Mouse (Mus musculus) heart, adult 2 months (tissue): ENCODE data around the gene Fgfr2. TPM values are rescaled to one million over a fixed set of nuclear protein-coding genes. Genes with fewer than 3 reads are reported as not detected.

Source experiments
- DNase-seq, 2 experiments: peaks; one replicate each; pipeline ENCODE4 v3.0.0; 2021
- H3K27ac ChIP-seq: fragments of 200-600 bp; 2 replicates; pipeline ENCODE4 v1.8.1; 2022
- H3K27me3 ChIP-seq: fragments of 200-500 bp; 2 replicates; pipeline ENCODE4 v1.6.1; 2012; ENCODE audit warnings: mild to moderate bottlenecking, low read length, inconsistent platforms, mixed read lengths; ENCODE audit not compliant: control insufficient read depth, insufficient read depth
- H3K36me3 ChIP-seq: fragments of 200-500 bp; 2 replicates; pipeline ENCODE4 v1.6.1; 2012; ENCODE audit warnings: low read length, inconsistent platforms; ENCODE audit not compliant: control insufficient read depth, insufficient read depth
- H3K4me1 ChIP-seq: fragments of 200-500 bp; 2 replicates; pipeline ENCODE4 v1.6.1; 2011; ENCODE audit warnings: low read length; ENCODE audit not compliant: control insufficient read depth, insufficient read depth
- H3K4me3 ChIP-seq: fragments of 200-600 bp; 2 replicates; pipeline ENCODE4 v1.8.1; 2022
- H3K79me2 ChIP-seq: fragments of 200-500 bp; replicated peaks from 2 replicates; pipeline ENCODE4 v1.6.1; 2012; ENCODE audit warnings: mild to moderate bottlenecking, inconsistent platforms, low read length, moderate library complexity, mixed read lengths; ENCODE audit not compliant: control insufficient read depth, insufficient read depth
- H3K9ac ChIP-seq: fragments of 200-500 bp; 2 replicates; pipeline ENCODE4 v1.6.1; 2012; ENCODE audit warnings: low read depth, mild to moderate bottlenecking, control low read depth, inconsistent platforms, low read length, mixed read lengths
- CTCF ChIP-seq: fragments of 200-600 bp; IDR thresholded peaks from 2 replicates; pipeline ENCODE4 v1.8.1; 2022; ENCODE audit warnings: antibody characterized with exemption, mild to moderate bottlenecking, moderate library complexity
- EP300 ChIP-seq: fragments of 200-500 bp; IDR thresholded peaks from 2 replicates; pipeline ENCODE4 v1.6.1; 2011; ENCODE audit warnings: low read depth, low read length, control low read depth; ENCODE audit not compliant: insufficient read depth
- POLR2A ChIP-seq: fragments of 200-500 bp; IDR thresholded peaks from 2 replicates; pipeline ENCODE4 v1.6.1; 2011; ENCODE audit warnings: mild to moderate bottlenecking, low read depth, low read length, control low read depth; ENCODE audit not compliant: insufficient read depth
- WGBS: fragments of 180-500 bp; shearing (Covaris S2); methylation state at CpG from one replicate; pipeline ENCODE4 v1.1.7; 2018; 5-methylcytosine and 5-hydroxymethylcytosine counted together
- intact Hi-C: fragments of 180-260 bp; cut with DNase I; formaldehyde crosslinking; loops from one replicate; pipeline ENCODE4 v1.15.1; 2025
- polyA plus RNA-seq: library from polyadenylated mRNA; depleted of rRNA; stranded (reverse); fragments of >200 nt; gene quantifications from 2 replicates; pipeline ENCODE4 v1.2.3, GENCODE M21; 2012
- total RNA-seq, 2 experiments: library from RNA; stranded (reverse); gene quantifications; 2 replicates each; pipeline ENCODE4 v1.2.3; 2021

Fgfr2 gene
- total and polyA plus RNA-seq, 3 experiments: 1.1 to 2.0 (median 1.3) TPM

- peak; percentile 81 to 87 for DNase-seq
- WGBS: 15% methylated on average over 5 of the region's 5 CpGs
- Histone ChIP-seq H3K4me3 (no peak overlapping the region), H3K27me3 (no peaks in the 10 kb centered on the region), H3K79me2 (no peaks in the 10 kb centered on the region; the same call in 1 of the 2 replicates), H3K9ac (no peak overlapping the region), H3K36me3 (peaks cover 16% of the 10 kb centered on the region), H3K27ac (peak overlapping the region; percentile 80), H3K4me1 (peaks cover 52% of the 10 kb centered on the region)
- intact Hi-C loops: no loop called here
- no peak for TF ChIP-seq CTCF
- 0 out of 2 replicates have a peak, but pooled peaks have one; percentile 55 for TF ChIP-seq EP300
Observed at GRCm38 (mm10) chr7:132775333-132775732, 347.8 kb downstream of the Fgfr2 start.

DNA sequence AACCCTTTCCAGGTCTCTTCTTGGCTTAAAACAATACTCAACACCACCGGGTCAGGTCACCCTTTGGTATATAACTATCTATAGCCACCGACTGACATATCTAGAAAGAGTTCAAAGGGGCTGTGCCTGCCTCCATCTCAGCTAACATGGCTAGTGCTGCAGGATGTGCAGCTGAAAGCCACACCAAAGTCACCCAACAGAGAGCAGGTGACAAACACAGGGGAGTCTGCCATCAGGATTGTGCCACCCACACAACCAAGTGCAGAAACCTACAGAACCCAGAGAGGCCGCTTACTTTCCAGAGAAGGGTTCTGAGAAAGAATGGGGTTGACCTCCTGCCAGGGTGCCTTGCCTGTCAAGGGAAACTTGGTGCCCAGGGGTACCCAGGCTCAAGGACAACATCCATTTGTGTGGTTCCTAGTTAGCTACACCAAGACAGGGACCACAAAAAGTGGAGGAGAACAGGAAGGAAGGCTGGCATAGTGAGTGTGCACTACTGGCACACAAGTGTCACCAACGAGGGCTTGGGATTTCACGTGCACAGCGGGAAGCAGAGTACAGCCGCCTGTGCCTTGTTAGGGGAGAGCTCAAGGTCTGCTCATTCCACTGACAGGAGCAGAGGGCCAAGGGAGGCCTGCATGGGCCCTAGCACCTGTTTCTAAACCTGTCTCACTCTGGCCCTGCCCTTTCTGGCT is 350.0 kb downstream of the Fgfr2 start:
- intact Hi-C loops: loop anchor here (5.0 kb wide), 2 partner anchors 34 to 36 kb away; no protein-coding TSS in a partner anchor
- Histone ChIP-seq H3K4me1 (peaks cover 38% of the 10 kb centered on the region), H3K36me3 (peaks cover 10% of the 10 kb centered on the region), H3K4me3 (no peak overlapping the region), H3K27ac (peak overlapping the region; percentile 36), H3K79me2 (0 out of 2 replicates have a peak, but pooled peaks cover 3% of the 10 kb centered on the region), H3K27me3 (no peaks in the 10 kb centered on the region), H3K9ac (no peak overlapping the region)
- WGBS: 80% methylated on average over 7 of the region's 7 CpGs
- peak in 1 of 2 experiments; percentile 20 for DNase-seq
- TF ChIP-seq EP300: no peak
- TF ChIP-seq CTCF: no peak
- TF ChIP-seq POLR2A: no peak

DNA sequence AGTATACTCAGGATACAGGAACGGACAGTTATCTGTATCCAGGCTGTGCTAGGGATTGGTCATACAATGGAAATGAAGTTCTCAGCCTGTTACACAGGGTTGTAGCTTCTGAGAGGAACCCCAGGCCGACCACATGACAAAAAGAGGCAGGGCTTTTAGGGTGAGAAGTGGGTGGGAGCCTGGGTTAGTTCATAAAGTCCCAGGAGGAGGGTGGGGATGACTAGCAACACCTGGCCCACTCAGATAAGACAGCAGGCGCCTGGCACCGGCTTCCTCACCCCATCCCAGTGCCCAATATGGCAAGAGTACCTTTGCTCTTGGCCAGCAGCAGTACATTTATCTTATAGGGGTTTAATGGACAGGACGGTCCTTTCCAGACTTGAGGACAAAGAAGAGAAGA is 350.7 kb downstream of the Fgfr2 start:
- Histone ChIP-seq H3K4me1 (peaks cover 36% of the 10 kb centered on the region), H3K36me3 (peaks cover 10% of the 10 kb centered on the region), H3K9ac (no peak overlapping the region), H3K4me3 (no peak overlapping the region), H3K79me2 (0 out of 2 replicates have a peak, but pooled peaks cover 5% of the 10 kb centered on the region), H3K27me3 (no peaks in the 10 kb centered on the region), H3K27ac (no peak overlapping the region; the same call in 1 of the 2 replicates)
- DNase-seq: peak in 1 of 2 experiments; percentile 17
- intact Hi-C loops: loop anchor here (5.0 kb wide), 2 partner anchors 35 kb away; no protein-coding TSS in a partner anchor
- whole genome bisulfite sequencing: 67% methylated on average over 5 of the region's 5 CpGs
- TF ChIP-seq CTCF (no peak), POLR2A (no peak), EP300 (no peak)

- TF ChIP-seq CTCF (no peak), EP300 (no peak), POLR2A (no peak)
- Histone ChIP-seq H3K4me1 (peaks cover 18% of the 10 kb centered on the region), H3K27ac (peak overlapping the region; percentile 49), H3K36me3 (peaks cover 25% of the 10 kb centered on the region), H3K4me3 (no peak overlapping the region), H3K9ac (no peak overlapping the region), H3K27me3 (no peaks in the 10 kb centered on the region), H3K79me2 (peaks cover 6% of the 10 kb centered on the region; the same call in 1 of the 2 replicates)
- intact Hi-C loops: no loop called here
- WGBS: 73% methylated on average over 12 of the region's 12 CpGs
- no peak for DNase-seq
Observed at GRCm38 (mm10) chr7:132768498-132769344, 354.4 kb downstream of the Fgfr2 start.

DNA sequence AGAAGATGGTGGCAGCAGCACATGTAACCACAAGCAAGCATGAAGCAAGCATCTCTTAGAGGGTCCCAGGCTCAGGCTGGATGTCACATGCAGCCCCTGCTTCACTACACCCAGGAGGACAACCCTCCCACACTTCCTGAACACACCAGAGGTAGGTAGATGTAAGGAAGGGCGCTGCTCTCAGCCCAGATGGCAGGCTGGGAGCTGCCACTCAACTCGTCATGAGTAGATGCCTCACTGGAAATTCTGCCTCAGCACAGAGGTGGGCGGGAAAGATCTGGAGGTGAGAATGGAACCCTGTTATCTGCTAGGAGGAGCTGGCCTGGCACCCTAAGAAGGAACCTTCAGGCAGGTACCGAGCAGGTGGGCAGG is 355.2 kb downstream of the Fgfr2 start:
- H3K4me1 ChIP-seq: peaks cover 21% of the 10 kb centered on the region
- H3K79me2 ChIP-seq: peaks cover 6% of the 10 kb centered on the region; the same call in 1 of the 2 replicates
- no peak for DNase-seq
- no peak overlapping the region for H3K9ac ChIP-seq
- intact Hi-C loops: no loop called here
- TF ChIP-seq POLR2A (no peak), EP300 (no peak), CTCF (no peak)
- 84% methylated on average over 4 of the region's 4 CpGs for WGBS
- peaks cover 30% of the 10 kb centered on the region for H3K36me3 ChIP-seq
- no peak overlapping the region for H3K4me3 ChIP-seq
- no peaks in the 10 kb centered on the region for H3K27me3 ChIP-seq
- no peak overlapping the region for H3K27ac ChIP-seq
